Mouse (Mus musculus): ENCODE data around the gene Gm3435. TPM values are rescaled to one million over a fixed set of nuclear protein-coding genes. Genes with fewer than 3 reads are reported as not detected.

Gm3435 gene
- polyA plus RNA-seq, 1 experiment = 16.4 TPM

DNA sequence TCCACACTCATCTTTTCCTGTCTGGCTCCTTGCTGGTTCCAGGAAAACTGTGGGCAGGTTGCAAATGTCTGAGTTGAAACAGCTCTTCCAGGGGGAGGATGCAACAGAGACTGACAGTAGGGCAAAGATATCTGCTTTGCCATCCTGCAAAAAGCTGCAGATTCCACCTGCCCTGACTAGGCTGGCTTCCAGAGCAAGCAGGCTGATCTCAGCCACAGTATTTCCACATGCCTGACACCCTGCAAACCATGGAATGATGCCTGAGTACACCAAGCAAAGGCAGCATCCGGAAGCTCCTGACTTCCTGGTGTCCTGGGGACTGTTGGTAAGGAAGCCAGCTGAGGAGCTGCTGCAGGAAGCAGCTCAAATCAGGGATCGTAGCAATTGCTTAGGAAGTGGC is 59.1 kb downstream of the Gm3435 start:
- TF ChIP-seq CTCF (IDR thresholded peaks at IDR 0.05; ENCODE audit: control insufficient read depth, insufficient read depth, low read length) = no peak
- no peak for TF ChIP-seq POLR2A (IDR thresholded peaks at IDR 0.05; ENCODE audit: borderline replicate concordance, control insufficient read depth, low read depth, low read length)
- 40% methylated on average over 2 of the region's 2 CpGs for WGBS

More for the DNA sequence above, 59.1 kb downstream of the Gm3435 start:
- no peaks in the 10 kb centered on the region for H3K4me1 ChIP-seq (ENCODE audit: control insufficient read depth, insufficient read depth, low read length)
- H3K4me3 ChIP-seq (replicated peaks; ENCODE audit: control insufficient read depth, low read depth, low read length) = no peak overlapping the region
- no peak overlapping the region for H3K27ac ChIP-seq (ENCODE audit: control insufficient read depth, insufficient read depth, low read depth, low read length, poor library complexity)

Other genes starting within 250 kb of the Gm3435 start
- 3.9 TPM in 1 of 2 replicates, not detected in the other for gene Wdr27, start 67.0 kb upstream of the Gm3435 start, polyA plus RNA-seq (2011; ENCODE audit: insufficient read depth, insufficient read length, low replicate concordance, missing spikeins)
- 3.6 and 7.7 TPM in 2 replicates for gene 1600012H06Rik, start 67.0 kb upstream of the Gm3435 start, polyA plus RNA-seq (2011; ENCODE audit: insufficient read depth, insufficient read length, low replicate concordance, missing spikeins)
- gene Phf10, start 48.9 kb upstream of the Gm3435 start, polyA plus RNA-seq (2011; ENCODE audit: insufficient read depth, insufficient read length, low replicate concordance, missing spikeins) = 61.6 and 84.2 TPM in 2 replicates
- 10.2 and 16.6 TPM in 2 replicates for gene 9030025P20Rik, start 31.7 kb upstream of the Gm3435 start, polyA plus RNA-seq (2011; ENCODE audit: insufficient read depth, insufficient read length, low replicate concordance, missing spikeins)
- gene Gm3417, start 31.4 kb upstream of the Gm3435 start, polyA plus RNA-seq (2011; ENCODE audit: insufficient read depth, insufficient read length, low replicate concordance, missing spikeins) = not detected in 2 replicates
- 40.5 and 47.5 TPM in 2 replicates for gene Ermard, start 31.0 kb downstream of the Gm3435 start, polyA plus RNA-seq (2011; ENCODE audit: insufficient read depth, insufficient read length, low replicate concordance, missing spikeins)
- gene Tcte3, start 31.3 kb downstream of the Gm3435 start, polyA plus RNA-seq (2011; ENCODE audit: insufficient read depth, insufficient read length, low replicate concordance, missing spikeins) = 8.4 TPM in 1 of 2 replicates, not detected in the other
- 0.45 and 6.4 TPM in 2 replicates for gene Gm3448, start 31.4 kb downstream of the Gm3435 start, polyA plus RNA-seq (2011; ENCODE audit: insufficient read depth, insufficient read length, low replicate concordance, missing spikeins)

Measured in bone marrow, adult 2 months (tissue).